Mouse (Mus musculus): ENCODE data around the gene Prss23.

DNA sequence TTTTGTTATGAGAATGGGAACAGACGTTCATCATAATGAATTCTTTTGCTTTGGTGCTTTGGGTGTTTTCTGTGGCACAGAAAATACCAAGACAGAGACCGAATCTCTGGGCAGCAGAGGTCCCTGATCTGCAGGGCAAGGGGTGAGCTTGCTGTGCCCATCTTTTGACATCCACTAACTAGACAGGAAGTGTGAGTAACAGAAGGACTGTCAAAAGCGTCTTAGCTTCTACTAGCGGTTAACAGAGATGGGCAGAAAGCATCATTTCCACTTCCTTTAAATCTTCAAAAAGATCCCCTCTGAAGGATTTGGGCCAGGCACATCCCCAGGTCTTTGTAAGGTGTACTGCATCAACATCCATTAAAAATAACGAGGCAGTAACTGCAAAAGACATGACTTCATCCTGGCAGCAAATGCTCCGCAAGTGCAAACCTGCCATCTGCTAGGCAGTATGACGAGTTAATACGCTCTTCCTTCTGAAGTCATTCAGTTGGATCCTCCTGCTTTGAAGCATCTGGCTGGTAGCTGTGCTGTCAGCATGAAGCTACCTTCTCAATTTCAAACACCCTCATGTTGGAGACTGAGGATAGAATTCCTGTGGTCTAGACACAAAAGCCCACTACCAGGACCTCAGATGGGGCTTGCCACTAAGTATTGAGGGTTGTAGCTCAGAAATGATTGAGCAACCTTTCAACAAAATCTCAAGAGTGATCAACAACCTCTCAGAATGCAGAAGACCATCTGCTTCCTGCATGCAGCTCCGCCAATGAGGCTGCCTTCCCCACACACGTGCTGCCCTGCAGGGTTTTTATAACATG is 63.0 kb downstream of the Prss23 start:
- TF ChIP-seq POLR2A (IDR thresholded peaks at IDR 0.05; ENCODE audit: insufficient read length, low read depth), result no peak
- TF ChIP-seq USF1 (IDR thresholded peaks at IDR 0.05; ENCODE audit: low read depth), result no peak
- TF ChIP-seq POLR2AphosphoS2 (IDR thresholded peaks at IDR 0.05; ENCODE audit: insufficient read length, low read depth), result no peak
- no peak for TF ChIP-seq TCF3 (IDR thresholded peaks at IDR 0.05; ENCODE audit: insufficient read length, low read depth)
- TF ChIP-seq TCF12 (IDR thresholded peaks at IDR 0.05; ENCODE audit: insufficient read depth, poor library complexity, severe bottlenecking), result no peak
- TF ChIP-seq MAX (IDR thresholded peaks at IDR 0.05; ENCODE audit: low read depth), result no peak
- TF ChIP-seq E2F4 (IDR thresholded peaks at IDR 0.05; ENCODE audit: insufficient read depth), result no peak
- no peak for TF ChIP-seq CEBPB (IDR thresholded peaks at IDR 0.05; ENCODE audit: insufficient read depth, poor library complexity, severe bottlenecking)
- no peak for TF ChIP-seq MYOG (IDR thresholded peaks at IDR 0.05; ENCODE audit: control insufficient read depth in 1 of 3, insufficient read depth in 1 of 3, insufficient read length in 2 of 3, low read depth in 2 of 3)
- no peak for TF ChIP-seq MYOD1 (IDR thresholded peaks at IDR 0.05; ENCODE audit: control insufficient read depth in 1 of 3, insufficient read length in 2 of 3, low read depth in 2 of 3)
- TF ChIP-seq SRF (IDR thresholded peaks at IDR 0.05; ENCODE audit: control insufficient read depth, insufficient read length, low read depth), result no peak
